Mouse (Mus musculus): Measurements from ENCODE around the gene Rep15.
A peak's percentile ranks its signal among the peaks of the same experiment; 100 is the strongest.

Rep15 gene

DNA sequence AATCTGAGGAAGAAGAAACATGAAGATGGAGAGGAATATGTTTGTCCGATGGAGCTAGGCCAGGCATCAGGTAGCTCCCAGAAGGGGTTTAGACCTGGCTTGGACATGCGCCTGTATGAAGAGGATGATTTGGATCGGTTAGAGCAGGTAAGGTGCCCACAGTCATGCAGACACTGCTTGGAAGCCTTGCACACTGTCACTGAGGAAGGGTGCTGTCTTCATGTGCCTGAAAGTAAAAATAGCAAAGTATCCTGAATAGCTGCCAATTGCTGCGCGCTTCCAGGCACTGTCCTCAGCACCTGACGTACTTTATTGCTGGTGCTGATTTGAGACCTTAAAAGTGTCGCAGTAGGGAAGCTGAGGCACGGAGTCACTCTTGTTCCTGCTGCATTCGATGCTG lies 2.8 kb upstream of the Rep15 start:
- DNase-seq (ENCODE audit: low read depth, low spot score) = no peak

DNA sequence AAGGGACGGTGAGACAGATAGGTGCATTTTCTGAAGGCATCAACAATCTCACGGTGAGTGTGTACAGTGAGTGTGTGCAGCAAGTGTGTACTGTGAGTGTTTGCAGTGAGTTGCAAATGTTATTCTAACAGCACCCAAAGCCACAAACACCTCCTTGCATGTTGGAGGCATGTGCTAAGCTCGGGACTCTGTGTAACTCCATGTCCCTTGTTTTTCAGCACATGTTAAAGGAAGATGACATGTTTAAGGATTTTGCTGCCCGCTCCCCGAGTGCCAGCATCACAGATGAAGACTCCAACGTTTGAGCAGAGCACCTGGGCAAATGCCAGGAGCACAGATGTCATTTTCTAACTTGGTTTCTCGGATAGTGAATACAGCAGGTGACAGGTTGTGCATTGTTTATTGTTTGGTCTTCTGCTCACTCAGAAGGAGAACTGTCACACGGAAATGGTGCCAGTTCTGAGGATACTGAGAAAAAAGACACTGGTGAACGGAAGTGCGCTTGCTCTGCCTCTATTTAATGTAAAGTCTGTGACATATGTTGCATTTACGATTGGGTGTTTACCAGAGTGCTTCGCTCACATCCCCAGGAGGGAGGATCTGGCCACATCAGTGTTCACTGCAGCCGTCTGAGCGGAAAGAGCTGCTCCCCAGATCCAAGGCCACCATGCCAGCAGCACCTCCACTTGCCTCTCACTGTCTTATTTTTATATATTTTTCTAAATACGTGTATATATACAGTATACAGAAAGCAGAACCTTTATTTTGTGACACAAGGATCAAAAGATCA lies 2.1 kb upstream of the Rep15 start:
- no peak for DNase-seq (ENCODE audit: low read depth, low spot score)

DNA sequence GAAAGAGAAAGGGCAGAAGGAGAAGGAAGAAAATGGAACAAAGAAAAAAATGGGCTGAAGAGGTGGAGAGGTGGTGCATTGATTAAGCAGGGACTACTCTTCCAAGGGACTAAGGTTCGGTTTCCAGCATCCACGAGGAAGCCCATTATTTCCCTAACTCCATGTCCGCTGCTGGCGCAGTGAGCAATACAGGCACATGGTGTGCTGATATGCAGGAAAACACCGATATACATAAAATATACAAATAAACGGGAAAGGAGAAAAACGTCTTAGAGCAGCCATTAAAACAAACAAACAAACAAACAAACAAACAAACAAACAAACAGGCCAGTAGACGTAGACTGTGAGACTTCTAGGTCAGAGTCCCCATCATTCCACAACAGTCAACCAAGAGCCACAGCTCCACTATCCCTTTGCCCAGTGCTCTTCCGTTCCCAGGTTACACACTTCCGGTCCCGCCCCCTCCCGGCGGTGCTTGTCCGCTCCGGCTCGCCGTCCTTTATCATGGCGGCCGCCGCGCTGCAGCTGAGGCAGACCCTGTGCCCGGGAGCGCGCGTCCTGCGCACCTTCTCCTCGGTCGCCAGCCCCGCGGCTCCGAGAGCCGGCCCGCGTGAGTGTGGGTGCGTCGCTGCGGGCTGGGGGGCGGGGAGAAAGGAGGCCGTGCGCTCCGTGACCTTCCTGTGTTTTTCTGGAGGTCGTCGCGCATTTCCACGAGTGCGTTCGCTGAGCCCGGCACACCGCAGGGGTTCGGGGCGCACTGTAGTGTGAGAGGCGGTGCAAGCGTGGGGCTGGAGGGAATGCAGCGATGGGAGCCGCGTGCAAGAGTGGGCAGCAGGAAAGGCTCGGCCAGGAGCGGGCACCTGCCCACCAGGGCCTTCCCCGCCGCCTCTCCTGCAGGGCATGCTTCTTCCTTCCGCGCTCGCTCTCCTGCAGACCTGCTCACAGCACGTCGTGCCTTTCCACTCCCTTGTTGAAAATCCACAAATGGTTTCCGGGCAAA lies 10.2 kb downstream of the Rep15 start, which contains the start of gene Mrps35:
TSS of gene Mrps35 (plus strand) at position 474 of the 1,000 bp plus-strand sequence.
- peak; percentile 86 for DNase-seq (ENCODE audit: low read depth, low spot score)

DNA sequence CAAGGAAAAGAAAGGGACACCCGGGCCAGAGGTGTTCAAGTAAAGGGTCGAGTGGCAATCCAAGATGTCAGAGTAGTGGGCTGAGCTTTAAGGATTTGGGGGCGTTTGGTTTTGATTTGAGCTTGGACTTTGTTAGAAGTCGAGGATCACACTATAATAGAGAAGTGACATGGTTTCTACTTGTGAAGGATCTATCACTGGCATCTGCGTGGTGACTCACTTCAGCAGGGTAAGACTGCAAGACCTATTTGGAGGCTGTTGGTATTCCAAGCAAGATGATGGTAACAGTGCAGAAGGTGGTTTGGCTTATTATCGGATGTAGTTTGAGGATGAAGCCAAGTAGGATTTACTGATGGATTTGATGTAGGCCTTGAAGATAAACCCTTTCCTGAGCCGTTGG lies 11.2 kb downstream of the Rep15 start:
- DNase-seq (ENCODE audit: low read depth, low spot score) = no peak

DNA sequence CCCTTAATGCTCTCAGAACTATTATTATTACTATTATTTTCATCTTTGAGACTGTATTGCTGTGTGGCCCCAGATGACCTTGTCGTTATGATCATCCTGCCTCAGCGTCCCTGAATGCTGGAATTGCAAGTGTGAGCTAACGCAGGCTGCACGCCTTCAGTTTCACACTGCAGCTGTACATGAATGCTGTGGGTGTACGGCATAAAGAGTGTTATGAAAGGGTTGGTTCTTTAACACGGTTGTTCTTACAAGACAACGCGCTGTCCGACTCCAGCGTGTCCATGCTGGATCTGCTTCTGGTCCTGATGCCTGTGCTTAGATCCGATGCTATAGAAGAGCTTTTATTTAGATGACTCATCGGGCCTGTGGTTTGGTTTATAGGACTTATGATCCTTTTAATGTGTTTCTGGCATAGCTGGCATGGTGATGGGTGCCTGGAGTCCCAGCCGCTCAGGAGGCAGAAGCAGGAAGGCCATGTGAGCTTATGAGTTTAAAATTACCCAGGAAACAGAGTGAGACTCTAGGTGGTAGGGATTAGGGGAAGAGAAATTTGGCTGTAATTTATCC lies 16.9 kb downstream of the Rep15 start:
- no peak for DNase-seq (ENCODE audit: low read depth, low spot score)

DNA sequence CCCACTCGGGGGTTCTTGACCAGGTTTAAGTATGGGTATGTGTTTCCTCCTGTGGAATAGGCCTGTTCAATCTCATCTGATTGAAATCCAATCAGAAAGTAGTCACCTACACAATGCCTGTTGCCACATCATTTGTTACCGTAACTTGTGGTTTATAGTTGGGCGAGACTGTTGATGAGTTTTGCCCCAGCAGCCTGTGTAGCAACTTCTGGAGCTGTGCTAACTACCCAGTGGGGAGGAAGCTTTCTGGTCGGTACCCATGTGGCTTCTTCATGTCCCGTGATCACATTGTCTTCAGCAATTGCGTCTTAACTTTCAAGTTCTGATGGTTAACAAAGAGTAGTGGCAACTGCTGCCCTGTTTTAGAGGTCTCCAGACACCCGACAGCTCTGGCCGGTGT lies 19.3 kb downstream of the Rep15 start:
- no peak for DNase-seq (ENCODE audit: low read depth, low spot score)

DNA sequence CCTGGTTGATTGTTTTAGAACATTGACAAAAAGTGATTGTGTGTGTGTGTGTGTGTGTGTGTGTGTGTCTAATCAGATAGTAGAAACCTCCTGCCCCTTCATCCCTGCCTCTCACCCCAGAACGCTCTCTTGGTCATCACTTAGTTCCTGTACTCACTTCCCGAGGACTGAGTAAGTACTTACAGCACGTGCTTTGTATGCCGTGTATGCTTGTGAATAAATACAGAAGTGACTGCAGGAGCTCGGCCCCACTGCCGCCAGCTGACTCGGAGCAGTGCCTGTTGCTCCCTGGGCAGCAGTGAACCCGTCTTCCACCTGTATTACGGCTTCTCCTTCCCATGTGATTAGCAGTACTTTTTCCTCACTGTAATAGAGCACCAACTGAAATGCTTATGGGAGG lies 20.1 kb downstream of the Rep15 start:
- DNase-seq (ENCODE audit: low read depth, low spot score) = no peak

DNA sequence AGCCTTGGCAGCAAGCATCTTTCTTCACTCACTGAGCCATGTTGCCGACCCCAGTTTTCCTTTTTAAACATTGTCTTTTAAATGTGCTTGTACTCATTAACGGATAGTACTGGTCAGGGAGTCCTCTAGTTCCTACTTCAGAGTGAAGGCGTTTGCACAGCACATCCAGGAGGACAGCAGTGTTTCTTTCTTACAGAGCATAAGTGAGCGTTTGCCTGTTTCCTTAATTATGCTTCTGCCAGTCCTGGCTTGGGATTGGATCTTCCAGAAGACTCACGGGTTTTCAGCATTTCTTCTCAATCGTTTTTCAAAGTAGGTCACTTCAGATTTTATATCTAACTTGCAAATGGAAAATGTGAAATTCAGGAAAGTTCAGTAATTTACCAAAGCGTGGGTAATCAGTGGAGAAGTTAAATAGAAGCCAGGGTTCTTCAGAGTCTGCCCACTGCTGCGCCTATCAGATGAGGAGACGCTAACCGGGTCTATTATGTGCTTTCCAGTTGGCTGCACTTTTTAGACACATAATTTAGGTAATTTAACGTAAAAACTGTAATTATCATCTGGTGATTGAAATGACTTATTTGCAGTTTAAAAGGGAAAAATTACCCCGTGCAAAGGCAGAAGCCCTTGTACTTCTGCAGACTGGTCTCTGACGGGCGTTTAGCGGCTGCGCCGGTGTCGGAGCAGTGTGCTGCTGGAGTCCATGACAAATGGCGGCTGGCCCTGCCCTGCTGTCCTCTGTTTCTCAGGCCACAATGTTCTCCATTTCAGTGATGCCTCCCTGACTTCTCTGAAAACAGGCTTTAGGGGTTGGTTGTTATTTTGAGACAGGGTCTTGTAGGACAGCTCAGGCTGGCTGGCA lies 21.6 kb downstream of the Rep15 start:
- no peak for DNase-seq (ENCODE audit: low read depth, low spot score)

DNA sequence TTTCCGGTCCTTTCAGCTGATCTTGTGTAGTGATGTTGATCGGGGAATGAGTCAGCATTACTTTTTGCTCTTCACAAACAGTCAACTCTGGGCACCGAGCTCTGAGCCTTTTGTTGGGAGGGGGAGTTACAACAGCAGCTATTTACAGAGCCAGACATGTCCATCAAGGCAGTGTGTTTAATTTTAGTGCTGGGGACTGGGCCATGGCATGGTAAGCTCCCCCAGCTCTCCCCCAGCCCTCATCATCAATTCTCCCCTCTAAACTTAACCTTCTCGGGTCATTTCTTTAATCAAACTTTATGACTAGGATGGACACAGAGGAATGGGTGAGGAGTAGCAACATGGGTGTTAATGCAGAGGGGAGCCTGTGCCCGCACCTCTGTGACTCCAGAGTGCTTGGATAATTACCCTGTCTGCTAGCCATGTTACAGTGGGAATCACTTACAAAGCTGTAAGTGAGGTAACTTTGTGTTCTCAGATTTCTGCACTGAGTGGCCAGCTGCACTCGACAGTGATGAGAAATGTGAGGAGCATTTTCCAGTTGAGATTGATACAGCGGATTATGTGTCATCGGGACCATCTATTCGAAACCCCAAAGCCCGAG lies 23.1 kb downstream of the Rep15 start:
- DNase-seq (ENCODE audit: low read depth, low spot score) = no peak

DNA sequence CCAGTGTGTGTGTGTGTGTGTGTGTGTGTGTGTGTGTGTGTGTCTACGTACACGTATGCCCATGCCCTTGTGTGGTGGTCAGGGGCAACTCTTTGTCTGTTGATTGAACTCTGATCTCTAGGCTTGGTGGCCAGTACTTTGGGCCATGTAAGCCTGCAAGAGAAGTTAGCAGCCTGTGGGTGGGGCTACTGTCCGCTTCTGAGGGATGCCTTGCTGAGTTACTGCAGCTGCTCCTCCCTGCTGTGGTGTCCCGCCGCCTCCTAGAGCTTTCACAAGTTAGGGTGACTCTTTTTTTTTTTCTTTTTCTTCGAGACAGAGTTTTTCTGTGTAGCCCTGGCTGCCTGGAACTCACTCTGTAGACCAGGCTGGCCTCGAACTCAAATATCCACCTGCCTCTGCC lies 26.9 kb downstream of the Rep15 start:
- DNase-seq (ENCODE audit: low read depth, low spot score) = no peak

DNA sequence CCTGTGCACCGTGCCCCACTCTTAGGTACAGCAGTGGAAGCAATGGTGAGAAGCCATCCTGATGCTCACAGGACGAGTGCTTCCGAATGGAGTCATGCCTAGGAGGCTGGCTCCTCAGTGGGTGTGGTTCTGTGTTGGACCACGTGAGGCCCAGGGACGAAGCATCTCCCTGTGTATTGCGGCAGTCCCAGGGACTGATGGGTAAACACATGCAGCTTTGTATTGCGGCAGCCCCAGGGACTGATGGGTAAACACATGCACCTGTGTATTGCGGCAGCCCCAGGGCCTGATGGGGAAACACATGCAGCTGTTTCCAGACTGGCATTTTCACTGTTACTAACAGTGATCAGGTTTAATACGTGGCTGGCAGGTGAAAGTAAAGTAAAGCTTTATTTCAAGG lies 29.2 kb downstream of the Rep15 start:
- no peak for DNase-seq (ENCODE audit: low read depth, low spot score)

DNA sequence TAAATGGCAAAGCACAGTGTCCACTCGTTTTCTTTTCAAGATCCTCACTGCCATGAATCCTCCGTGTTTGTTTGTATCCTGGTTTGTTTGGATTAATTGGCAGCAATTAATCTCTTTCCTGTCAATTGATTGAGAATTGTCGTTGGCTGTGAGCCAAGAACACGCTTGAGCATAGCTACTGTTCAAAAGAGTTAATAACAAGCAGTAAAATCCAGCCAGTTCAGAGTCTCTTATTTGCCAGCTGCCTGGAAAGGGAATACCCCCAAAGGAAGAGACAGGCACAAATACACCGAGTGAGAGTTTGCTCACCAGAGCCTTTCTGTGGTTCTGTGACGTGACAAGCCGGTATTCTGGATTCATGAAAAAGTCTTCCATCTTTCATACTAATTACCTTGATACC lies 29.6 kb downstream of the Rep15 start:
- DNase-seq (ENCODE audit: low read depth, low spot score) = no peak

DNA sequence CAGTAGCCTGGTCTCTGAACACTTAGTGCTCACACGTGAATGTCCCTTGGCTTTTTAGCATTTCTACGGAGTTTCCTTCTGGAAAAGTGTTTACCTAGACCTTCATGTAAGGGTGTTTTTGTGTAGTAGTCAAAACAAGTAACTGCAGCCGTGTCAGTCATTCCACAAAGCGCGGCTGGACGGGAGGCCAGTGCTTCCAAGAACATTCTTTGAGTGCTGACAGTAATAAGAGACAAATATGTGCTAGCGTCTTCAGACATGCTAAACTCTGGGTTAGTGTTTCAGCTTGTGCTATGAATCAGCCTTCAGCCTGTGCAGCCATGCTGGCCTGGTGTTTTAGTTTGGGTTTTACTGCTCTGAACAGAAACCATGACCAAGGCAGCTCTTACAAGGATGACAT lies 30.3 kb downstream of the Rep15 start:
- no peak for DNase-seq (ENCODE audit: low read depth, low spot score)

DNA sequence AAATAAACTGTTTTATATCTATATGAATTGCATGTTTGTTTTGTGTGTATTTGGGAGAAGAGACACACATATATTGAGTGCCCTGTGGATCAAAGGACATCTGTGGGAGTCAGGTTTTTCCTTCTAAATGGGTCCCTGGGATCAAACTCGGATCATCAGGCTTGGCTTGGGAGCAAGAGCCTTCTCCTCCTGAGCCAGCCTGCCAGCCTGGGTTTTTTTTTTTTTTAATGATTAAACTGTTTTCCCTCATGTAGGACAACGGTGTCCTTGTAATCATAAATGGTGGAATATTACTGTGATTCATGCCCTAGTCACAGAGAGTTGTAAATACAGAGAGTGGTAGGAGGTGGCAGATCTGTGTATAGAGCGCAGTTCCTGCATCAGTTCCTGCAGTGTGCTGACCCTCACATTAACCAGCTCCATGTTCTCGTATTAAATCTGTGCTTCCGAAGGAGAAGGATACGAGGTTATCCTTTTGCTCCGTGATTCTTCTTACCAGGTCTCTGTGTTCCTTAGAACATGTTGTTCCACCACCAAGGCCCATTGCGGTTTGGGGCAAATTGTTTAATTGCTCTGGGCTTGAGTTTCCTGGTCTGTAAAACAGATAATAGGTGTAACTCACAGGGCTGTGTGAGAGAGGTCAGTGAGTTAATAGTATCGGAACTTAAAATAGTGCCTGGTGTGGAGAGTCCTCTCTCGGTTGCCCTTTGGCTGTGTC lies 32.0 kb downstream of the Rep15 start:
- DNase-seq (ENCODE audit: low read depth, low spot score) = no peak

DNA sequence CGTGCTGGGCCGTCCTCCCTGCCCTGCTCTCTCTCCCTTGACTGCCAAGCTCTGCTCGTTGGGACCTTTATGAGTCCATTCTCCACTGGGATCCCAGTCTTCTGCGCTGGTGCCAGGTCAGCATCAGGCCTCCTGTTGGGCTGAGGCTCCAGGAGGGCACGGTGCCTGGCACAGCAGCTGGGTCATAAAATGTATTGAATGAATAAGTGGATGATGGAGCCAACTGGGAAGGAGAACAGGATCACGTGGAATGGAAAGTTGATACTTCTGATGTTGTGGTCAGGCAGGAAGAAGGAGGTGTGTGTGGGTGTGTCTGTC lies 32.5 kb downstream of the Rep15 start:
- DNase-seq (ENCODE audit: low read depth, low spot score) = no peak

DNA sequence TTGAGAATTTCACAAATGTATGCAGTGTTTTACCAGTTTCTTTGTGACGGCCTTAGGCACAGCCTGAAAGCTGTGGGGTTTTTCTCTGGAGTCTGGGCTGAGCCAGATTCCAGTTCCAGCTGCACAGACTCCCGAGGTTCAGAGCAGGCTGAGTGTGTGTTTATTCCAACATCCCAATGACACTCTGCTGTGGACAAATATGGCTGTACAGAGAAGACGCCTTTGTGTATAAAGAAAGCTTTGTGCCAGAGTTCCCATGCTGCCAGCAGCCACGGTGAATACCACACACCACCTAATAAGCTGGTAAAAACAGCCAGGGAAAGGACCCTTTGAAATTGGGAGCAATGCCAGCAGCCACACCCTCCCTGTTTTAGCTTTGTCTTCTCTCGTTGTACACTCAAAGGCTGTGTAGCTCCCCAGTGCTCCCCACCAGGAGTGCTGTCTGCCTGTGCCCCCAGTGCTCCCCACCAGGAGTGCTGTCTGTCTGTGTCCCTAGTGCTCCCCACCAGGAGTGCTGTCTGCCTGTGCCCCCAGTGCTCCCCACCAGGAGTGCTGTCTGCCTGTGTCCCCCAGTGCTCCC lies 43.5 kb downstream of the Rep15 start:
- DNase-seq (ENCODE audit: low read depth, low spot score) = no peak

DNA sequence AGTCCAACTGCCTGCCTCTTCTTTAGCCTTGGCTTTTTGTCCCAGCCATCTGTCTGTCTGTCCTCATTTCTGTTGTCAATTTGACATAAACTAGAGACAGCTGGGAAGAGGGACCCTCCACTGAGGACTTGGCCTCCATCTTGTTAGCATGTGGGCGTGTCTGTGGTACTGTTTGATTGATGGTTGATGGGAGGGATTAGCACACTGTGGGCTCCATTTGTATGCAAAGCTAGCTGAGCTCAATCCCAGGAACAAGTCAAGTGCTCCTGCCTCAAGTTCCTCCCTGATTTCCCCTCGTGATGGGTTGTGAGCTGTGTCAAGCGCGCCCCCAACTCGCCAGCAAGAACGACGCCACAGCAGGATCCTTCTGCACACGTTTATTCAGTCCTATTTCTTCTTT lies 44.5 kb downstream of the Rep15 start:
- no peak for DNase-seq (ENCODE audit: low read depth, low spot score)

DNA sequence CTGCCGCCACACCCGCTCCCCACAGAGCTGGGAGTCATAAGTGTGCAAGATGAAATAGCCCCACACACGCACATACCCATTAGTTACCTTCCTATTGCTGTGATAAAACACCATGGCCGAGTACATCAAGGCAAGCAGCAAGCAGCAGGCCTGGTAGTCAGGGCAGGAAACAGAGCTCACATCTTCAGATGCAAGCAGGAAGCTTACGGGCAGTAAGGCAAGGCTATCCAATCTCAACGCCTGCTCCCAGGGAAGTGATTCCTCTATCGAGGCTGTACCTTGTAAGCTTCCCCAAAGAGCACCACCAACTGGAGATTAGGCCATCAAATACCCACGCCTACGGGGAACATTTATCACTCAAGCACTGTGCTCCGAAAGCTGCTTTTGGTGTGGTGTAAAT lies 47.5 kb downstream of the Rep15 start:
- no peak for DNase-seq (ENCODE audit: low read depth, low spot score)

Data from forelimb bud, embryonic 11.5 days (tissue).